ENCODE assay signal across 7 mouse cellular contexts in genomic region chr15:79740739-79741138, GRCm38 (mm10). TPM values are rescaled to one million over a fixed set of nuclear protein-coding genes. Genes with fewer than 3 reads are reported as not detected.
DNase-seq lines count a peak whose midpoint lies in the region; ATAC-seq and TF ChIP-seq lines count a peak whose summit lies in the region.

No protein-coding gene starts in this region.

- H3K4me1 ChIP-seq in thymus, adult 2 months (replicated peaks; ENCODE audit: control insufficient read depth, insufficient read depth, low read length): peaks cover 30% of the 10 kb centered on the region
- H3K4me1 ChIP-seq in forebrain, postnatal 0 days (ENCODE audit: insufficient read depth): peaks cover 13% of the 10 kb centered on the region; the same call in 1 of the 2 replicates
- peaks cover 22% of the 10 kb centered on the region for H3K4me1 ChIP-seq in liver, postnatal 0 days (ENCODE audit: insufficient read depth)

- no peak for TF ChIP-seq CTCF in thymus, adult 2 months (IDR thresholded peaks at IDR 0.05; ENCODE audit: borderline replicate concordance, control insufficient read depth, extremely low read depth, insufficient read depth, low read length, poor library complexity)
- TF ChIP-seq CTCF in forebrain, postnatal 0 days (IDR thresholded peaks at IDR 0.05; ENCODE audit: low read depth): no peak
- TF ChIP-seq CTCF in liver, postnatal 0 days (IDR thresholded peaks at IDR 0.05; ENCODE audit: low read depth): no peak

- peaks cover 24% of the 10 kb centered on the region for H3K36me3 ChIP-seq in thymus, adult 2 months (ENCODE audit: control insufficient read depth, insufficient read depth, low read length)
- peaks cover 34% of the 10 kb centered on the region for H3K36me3 ChIP-seq in forebrain, postnatal 0 days (ENCODE audit: insufficient read depth)
- peaks cover 42% of the 10 kb centered on the region for H3K36me3 ChIP-seq in liver, postnatal 0 days (replicated peaks; ENCODE audit: insufficient read depth, low read length)

- DNase-seq in thymus, adult 2 months: no peak
- no peak for DNase-seq in thymus, postnatal 4 days
- no peak for DNase-seq in forebrain, postnatal 0 days
- DNase-seq in liver, postnatal 0 days: no peak
- no peak for DNase-seq in embryo, embryonic 10 days (ENCODE audit: low spot score)
- no peak for DNase-seq in embryo, embryonic 10.5 days (ENCODE audit: low spot score)

- TF ChIP-seq EP300 in liver, postnatal 0 days (IDR thresholded peaks at IDR 0.05; ENCODE audit: low read depth): no peak

- no peaks in the 10 kb centered on the region for H3K27me3 ChIP-seq in thymus, adult 2 months (ENCODE audit: control insufficient read depth, insufficient read depth, low read length)
- H3K27me3 ChIP-seq in forebrain, postnatal 0 days (ENCODE audit: insufficient read depth, low read length): no peaks in the 10 kb centered on the region
- no peaks in the 10 kb centered on the region for H3K27me3 ChIP-seq in liver, postnatal 0 days (ENCODE audit: insufficient read depth, low read length)

- peak overlapping the region; percentile 92 for H3K27ac ChIP-seq in thymus, adult 2 months (ENCODE audit: control insufficient read depth, insufficient read depth, low read length)
- H3K27ac ChIP-seq in forebrain, postnatal 0 days (ENCODE audit: low read depth, low read length): no peak overlapping the region
- peak overlapping the region; percentile 93 for H3K27ac ChIP-seq in liver, postnatal 0 days (ENCODE audit: low read depth)

- H3K9me3 ChIP-seq in forebrain, postnatal 0 days (ENCODE audit: low read length): no peaks in the 10 kb centered on the region
- no peaks in the 10 kb centered on the region for H3K9me3 ChIP-seq in liver, postnatal 0 days (ENCODE audit: low read length)

- peak overlapping the region; percentile 96 for H3K4me3 ChIP-seq in thymus, adult 2 months (ENCODE audit: control insufficient read depth, insufficient read depth, low read length)
- peak overlapping the region; percentile 99; the same call in 1 of the 2 replicates for H3K4me3 ChIP-seq in forebrain, postnatal 0 days (ENCODE audit: low read depth, low read length)
- H3K4me3 ChIP-seq in liver, postnatal 0 days (ENCODE audit: low read depth, low read length): peak overlapping the region; percentile 96

- no peak overlapping the region for H3K9ac ChIP-seq in forebrain, postnatal 0 days
- H3K9ac ChIP-seq in liver, postnatal 0 days (replicated peaks): peak overlapping the region; percentile 98

- TF ChIP-seq POLR2A in thymus, adult 2 months (IDR thresholded peaks at IDR 0.05; ENCODE audit: control insufficient read depth, extremely low read depth, insufficient read depth, low read length, poor library complexity): no peak

- H3K4me2 ChIP-seq in forebrain, postnatal 0 days (ENCODE audit: low read depth): peak overlapping the region; percentile 58
- H3K4me2 ChIP-seq in liver, postnatal 0 days (ENCODE audit: low read depth, low read length): peak overlapping the region; percentile 97

- 38% methylated on average over 3 of the region's 3 CpGs for WGBS in thymus, adult 2 months
- WGBS in forebrain, postnatal 0 days: 82% methylated on average over 3 of the region's 3 CpGs
- 26% methylated on average over 3 of the region's 3 CpGs for WGBS in liver, postnatal 0 days (ENCODE audit: insufficient replicate concordance)

- no peak for ATAC-seq in forebrain, postnatal 0 days
- peak; percentile 14; the same call in 1 of the 2 replicates for ATAC-seq in liver, postnatal 0 days
- no peak for ATAC-seq in frontal cortex, adult (ENCODE audit: low TSS enrichment)

RNA-seq across cellular contexts. Expression of gene Sun2, which starts 1.6 kb away (rescaled TPM):
- polyA plus RNA-seq in thymus, adult 2 months (2012; rRNA removed): 245 and 297 TPM in 2 replicates
- 43.0 and 56.4 TPM in 2 replicates for total RNA-seq in forebrain, postnatal 0 days (2014; rRNA removed)
- 2.3 and 3.7 TPM in 2 replicates for polyA plus RNA-seq in forebrain, postnatal 0 days (2015; fragmentation: Nextera tagmentation; extraction: Ambion mirVana)
- polyA plus RNA-seq in liver, postnatal 0 days (2015; fragmentation: Nextera tagmentation; extraction: Ambion mirVana): 3.3 and 4.2 TPM in 2 replicates

RNA-seq across cellular contexts. Expression of gene Dnal4, which starts 36.9 kb away (rescaled TPM):
- 51.2 and 51.3 TPM in 2 replicates for polyA plus RNA-seq in thymus, adult 2 months (2012; rRNA removed)
- 58.3 and 59.2 TPM in 2 replicates for total RNA-seq in forebrain, postnatal 0 days (2014; rRNA removed)
- 81.5 and 94.5 TPM in 2 replicates for polyA plus RNA-seq in forebrain, postnatal 0 days (2015; fragmentation: Nextera tagmentation; extraction: Ambion mirVana)
- 9.7 and 10.2 TPM in 2 replicates for polyA plus RNA-seq in liver, postnatal 0 days (2015; fragmentation: Nextera tagmentation; extraction: Ambion mirVana)

RNA-seq across cellular contexts. Expression of gene Gtpbp1, which starts 50.1 kb away (rescaled TPM):
- 91.3 and 114 TPM in 2 replicates for polyA plus RNA-seq in thymus, adult 2 months (2012; rRNA removed)
- total RNA-seq in forebrain, postnatal 0 days (2014; rRNA removed): 74.2 and 78.1 TPM in 2 replicates
- polyA plus RNA-seq in forebrain, postnatal 0 days (2015; fragmentation: Nextera tagmentation; extraction: Ambion mirVana): 43.4 and 47.6 TPM in 2 replicates
- 14.8 and 16.8 TPM in 2 replicates for polyA plus RNA-seq in liver, postnatal 0 days (2015; fragmentation: Nextera tagmentation; extraction: Ambion mirVana)

RNA-seq across cellular contexts. Expression of gene Josd1, which starts 53.0 kb away (rescaled TPM):
- polyA plus RNA-seq in thymus, adult 2 months (2012; rRNA removed): 23.8 and 30.5 TPM in 2 replicates
- 49.2 and 54.1 TPM in 2 replicates for total RNA-seq in forebrain, postnatal 0 days (2014; rRNA removed)
- 18.6 and 20.2 TPM in 2 replicates for polyA plus RNA-seq in forebrain, postnatal 0 days (2015; fragmentation: Nextera tagmentation; extraction: Ambion mirVana)
- polyA plus RNA-seq in liver, postnatal 0 days (2015; fragmentation: Nextera tagmentation; extraction: Ambion mirVana): 13.3 and 13.9 TPM in 2 replicates

Comparison
In these comparisons a context has a peak if more than half of its experiments do, and no peak if none do; other contexts are left out.
1. RNA of gene Sun2, which starts 1.6 kb away (polyA plus RNA-seq): 245 to 297 TPM in thymus, adult 2 months; 2.3 to 3.7 TPM in forebrain, postnatal 0 days and 3.3 to 4.2 TPM in liver, postnatal 0 days; every median in the first group is over 10 times any median in the second.
2. Peak in every context shown above with its lines, with median percentiles within 50 percentile points of each other: H3K4me3 ChIP-seq.